Mouse (Mus musculus) cerebellum, postnatal 14 days (tissue): ENCODE measurements around the gene Gm15097.
"Not testable (repeated sequence)": the region's sequence is repeated elsewhere in the genome, so short reads cannot be mapped to it uniquely, and the experiment has no call there.

Experiments used
- DNase-seq, 2 experiments: peaks; one replicate each; pipeline ENCODE4 v3.0.0; 2021; ENCODE audit warnings: mixed read lengths in 2 of 2

Gm15097 gene

DNA sequence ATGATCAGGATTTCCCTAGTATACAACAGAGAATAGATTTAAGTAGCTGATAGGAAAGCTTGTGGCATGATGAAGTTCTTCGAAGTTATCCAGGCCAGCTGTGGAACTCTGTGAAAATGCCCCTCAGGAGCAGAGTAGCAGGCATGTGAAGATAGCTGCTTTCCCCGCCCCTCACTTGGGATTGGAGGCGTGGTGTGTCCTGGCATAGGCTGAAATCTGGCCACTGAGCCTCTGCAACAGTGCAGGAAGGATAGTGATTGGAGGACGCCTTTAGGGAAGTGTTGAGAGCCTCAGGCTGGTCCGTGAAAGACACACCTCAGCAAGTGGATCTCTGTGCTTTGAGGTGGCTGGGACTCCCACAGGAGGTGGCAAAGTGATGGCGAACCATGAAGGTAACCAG is at the start of gene Gm15097:
Gene Gm15097, plus strand, starts transcription at position 301 of the 400 bp plus-strand sequence.
- not testable (repeated sequence) for DNase-seq

DNA sequence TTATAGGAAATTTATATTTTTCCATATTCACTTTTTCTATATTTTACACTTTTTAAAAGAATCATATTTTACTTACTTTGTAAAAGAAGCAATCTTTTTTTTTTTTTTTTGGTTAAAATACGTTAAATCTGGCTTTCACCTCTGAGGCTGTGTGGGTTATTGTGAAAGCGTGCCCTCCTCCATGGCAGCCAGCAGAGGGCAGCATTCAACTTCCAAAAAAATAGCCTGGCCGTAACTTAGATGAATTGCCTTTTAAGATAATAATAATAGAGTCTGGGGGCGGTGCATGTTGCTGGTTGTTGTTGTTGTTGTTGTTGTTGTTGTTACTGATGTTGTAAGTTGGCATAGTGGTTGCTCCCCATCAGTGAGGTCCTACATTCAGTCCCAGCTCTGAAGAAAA is 21.4 kb upstream of the Gm15097 start:
- DNase-seq, result peak; percentile 31 to 47

DNA sequence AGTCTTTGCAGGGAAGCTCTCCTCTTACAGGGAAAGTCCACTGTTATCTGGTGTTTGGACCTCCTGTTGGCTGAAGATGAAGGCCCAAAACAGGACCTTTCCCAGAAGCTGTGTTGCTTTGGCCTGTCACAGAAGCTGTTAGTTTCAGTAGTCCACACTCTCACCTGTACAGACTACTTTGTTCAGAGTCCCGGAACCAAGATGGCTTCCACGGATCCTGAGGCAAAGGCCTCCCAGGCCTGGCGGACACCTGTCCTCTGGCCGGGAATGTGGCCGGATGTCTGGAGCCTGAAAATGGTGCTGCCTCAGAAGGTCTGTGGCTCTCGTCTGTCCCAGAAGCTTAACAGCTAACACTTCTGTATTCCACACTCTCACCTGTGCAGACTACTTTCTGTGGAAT is 26.9 kb downstream of the Gm15097 start:
- DNase-seq, result not testable (repeated sequence)
